Mouse (Mus musculus) skeletal muscle tissue, adult 2 months (tissue): Measurements from ENCODE around the gene Kcnh4.

Experiments used
- DNase-seq: peaks from one replicate; pipeline ENCODE4 v3.0.0-alpha.2; 2012; ENCODE audit warnings: low read depth, low spot score

Kcnh4 gene

DNA sequence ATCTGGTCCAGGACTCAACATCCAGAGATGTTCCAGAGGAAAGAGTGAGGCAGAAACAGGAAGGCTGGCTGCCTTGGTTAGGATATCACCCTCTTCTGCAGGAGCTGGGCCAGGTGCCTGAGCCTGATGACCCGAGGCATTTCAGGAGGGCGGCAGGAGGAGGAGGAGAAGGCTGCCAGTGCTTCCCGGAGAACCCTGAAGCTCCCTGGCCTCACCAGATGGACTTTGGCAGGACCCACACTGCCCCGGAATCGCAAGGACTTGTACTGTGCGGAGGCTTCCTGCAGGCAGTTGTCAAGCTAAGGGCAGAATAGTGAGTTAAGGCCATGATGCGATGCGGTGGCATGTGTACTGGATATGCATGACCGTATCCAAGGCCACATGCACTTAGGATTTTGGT lies 7.0 kb upstream of the Kcnh4 start:
- no peak for DNase-seq

DNA sequence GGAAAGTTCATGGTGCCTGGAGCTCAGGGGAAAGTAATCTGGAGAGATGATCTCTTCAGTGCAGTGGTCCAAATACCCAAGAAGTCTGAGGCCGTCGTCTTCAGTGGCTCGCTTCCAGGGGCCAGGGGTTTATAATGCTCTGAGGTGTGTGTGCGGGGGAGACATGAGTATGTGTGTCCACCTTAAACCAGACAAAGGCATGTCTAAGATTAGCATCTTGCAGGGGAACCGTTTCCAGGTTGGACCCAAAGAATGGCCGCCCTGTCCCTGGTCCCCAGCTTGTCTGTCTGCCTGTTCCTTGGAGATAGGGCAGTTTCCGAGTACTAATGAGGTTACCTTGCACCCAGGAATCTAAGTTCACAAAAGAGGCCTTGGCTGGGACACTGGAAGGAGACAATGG lies 3.1 kb upstream of the Kcnh4 start, which contains the start of gene Hcrt:
Gene Hcrt (minus strand): TSS at position 101 of the 400 bp plus-strand sequence.
- DNase-seq, result no peak

DNA sequence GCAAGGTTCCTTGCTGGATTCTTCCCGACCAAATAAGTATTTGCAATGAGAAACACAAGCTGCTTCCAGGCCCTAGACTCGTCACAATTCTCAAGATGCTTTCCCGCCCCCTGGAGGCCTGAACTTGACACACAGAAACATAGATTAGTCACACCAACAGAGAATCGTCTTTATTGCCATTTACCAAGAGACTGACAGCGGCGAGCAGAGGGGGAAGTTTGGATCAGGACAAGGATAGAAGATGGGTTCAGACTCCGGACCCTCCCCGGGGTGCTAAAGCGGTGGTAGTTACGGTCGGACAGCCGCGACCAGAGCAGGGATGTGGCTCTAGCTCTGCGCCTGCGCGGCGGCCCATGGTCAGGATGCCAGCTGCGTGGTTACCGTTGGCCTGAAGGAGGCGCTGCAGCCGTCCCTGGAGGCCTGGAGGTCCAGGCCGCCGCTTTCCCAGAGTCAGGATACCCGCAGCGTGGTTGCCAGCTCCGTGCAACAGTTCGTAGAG lies 1.9 kb upstream of the Kcnh4 start:
- peak; percentile 75 for DNase-seq

DNA sequence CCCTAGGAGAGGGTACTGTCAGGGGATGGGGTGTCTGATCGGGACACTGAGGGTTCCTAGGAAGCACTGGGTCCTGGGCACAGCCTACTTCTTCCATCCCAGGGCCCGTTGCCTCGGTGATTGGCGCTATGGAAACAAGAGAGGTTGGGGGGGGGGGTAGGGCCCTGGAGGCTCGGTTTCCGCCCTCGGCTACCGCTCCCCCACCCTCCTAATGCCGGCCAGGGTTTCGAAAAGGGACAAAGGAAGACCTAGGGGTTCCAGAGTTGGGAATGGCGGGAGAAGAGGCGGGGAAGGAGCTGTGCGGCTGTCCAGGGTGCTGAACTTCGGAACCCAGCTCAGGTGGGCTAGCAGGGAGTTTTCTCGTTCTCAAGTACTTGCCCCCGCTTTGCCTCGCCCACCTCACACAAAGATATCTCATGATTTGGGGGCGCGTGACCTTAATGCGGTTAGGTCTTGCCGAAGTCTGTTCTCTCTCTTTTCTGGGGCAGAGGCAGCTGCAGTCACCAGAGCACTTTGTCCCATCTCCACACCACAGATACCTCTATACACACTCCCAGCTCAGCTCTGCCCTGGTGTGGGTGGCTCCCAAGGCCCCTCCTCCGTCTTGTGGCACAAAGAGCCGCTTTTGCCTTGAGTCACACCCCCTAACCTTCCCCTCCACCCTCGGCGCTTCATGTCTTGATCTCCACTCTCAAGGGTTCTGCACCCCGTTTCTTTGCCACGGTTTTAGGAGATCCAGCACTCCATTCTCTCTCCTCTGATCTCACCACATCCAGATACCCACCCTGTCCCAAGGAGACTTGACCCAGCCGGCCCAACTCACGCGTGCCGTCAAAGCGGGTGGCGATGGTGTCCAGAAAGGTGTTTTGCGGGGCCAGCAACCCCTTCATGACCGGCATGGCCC lies 783 bp downstream of the Kcnh4 start:
- no peak for DNase-seq

DNA sequence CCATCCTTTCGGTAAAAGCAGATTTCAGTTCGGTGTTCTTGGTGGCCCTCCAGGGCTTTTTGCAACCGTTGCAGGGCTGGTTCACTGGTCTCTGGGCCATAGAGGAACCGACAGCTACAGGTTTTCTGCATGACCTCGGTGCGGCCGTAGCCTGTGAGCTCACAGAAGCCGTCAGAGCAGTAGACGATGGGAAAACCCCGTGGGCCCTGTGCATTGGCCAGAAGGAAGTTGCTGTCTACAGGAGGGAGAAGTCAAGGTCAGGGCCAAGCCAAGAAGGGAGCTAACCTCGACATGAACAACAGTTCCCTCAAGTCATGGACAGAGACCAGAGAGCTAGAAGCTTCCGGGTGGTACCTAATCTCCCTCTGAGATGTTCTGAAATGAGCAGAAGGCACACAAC lies 2.2 kb downstream of the Kcnh4 start:
- no peak for DNase-seq

DNA sequence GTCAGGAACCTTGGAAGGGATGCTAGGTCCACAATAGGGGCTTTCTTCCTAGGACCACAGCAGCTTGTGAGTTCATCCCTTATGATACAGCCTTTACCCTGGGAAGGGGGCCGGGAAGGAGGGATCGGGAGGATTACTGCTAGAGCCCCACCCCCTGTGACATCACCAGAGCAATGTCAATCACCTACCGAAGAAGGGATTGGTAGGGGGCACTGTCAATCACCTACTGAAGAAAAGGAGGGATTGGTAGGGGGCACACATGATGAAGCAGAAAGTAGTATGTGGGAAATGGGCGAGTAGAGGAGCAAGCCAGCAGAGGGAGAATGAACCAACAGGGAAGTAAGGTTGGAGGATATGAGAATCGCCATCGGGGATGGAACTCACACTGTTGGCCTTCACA lies 3.3 kb downstream of the Kcnh4 start:
- no peak for DNase-seq

DNA sequence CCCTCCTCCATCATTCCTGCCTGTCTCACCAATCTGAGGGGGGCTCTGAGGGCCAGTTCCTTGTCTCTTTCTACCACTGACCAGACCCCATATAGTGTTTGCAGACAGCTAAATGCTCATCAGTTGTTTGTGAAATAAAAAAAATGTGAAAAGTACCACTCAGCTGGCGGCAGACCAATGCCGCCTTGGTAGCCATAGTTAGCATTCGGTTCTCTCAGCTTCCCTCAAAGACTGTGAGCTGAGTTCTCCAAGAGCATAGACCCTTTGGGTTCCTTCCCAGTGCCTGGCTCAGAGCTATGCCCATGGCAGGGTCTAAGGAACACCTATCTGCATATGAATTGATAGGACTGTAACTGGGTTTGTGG lies 5.1 kb downstream of the Kcnh4 start:
- DNase-seq, result no peak

DNA sequence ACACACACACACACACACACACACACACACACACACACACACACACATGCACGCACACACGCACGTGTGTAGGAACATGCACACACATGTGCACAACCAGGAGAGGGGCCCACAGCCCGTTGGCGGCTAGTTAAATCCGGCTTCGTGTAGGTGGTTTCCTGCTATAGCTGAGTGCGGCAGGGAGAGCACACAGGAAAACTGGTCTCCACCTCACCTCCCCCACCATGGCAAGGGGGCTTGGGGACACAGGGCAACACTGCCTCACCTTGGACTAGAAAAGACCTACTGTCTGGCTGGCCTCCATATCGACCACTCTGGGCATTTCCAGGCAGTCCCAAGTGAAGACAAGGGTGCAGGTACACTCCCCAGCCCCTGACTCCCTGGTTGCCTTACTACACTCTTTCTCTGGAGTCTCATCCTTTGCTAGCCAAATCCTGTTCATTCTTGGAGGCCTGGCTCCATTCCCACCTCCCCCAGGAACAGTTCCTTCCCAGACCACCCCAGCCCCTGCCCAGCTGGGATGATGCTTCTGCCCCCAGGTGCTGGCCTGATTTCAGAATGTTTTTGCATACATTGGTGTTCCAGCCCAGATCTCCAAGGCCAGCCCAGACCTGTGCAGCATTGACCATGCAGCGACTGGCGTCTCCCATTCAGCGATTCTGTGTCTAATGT lies 5.6 kb downstream of the Kcnh4 start:
- no peak for DNase-seq

DNA sequence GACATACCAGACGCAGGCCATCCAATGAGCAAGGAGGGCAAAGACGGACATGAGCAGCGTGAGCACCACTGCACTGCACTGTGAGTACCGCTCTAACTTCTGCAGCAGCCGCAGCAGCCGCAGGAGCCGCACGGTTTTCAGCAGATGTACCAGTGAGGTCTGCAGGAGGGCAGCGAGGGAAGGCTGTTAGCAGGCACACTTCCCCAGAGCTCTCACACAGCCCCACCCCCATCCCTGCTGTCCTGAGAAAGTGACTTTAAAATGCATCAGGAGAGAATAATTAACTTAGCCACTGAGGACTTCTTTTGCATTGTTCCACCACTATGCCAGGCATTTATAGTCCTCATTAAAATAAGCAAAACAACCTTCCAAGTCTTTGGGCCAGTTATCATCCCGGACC lies 7.4 kb downstream of the Kcnh4 start:
- DNase-seq, result no peak

DNA sequence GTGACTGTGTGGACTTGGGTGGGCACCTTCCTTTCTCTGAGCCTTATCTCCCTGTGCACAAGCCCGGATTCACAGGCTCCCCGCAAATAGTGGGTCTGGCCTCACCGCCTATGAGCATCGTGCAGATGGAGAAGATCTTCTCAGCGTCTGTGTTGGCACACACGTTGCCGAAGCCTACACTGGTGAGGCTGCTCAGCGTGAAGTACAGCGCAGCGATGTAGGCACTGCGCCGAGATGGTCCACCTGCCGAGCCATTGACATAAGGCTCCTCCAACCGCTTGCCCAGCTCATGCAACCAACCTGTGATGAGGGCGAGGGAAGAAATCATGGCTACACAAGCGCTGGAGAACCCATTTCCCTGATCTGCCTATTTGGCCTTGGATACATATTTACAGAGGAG lies 9.6 kb downstream of the Kcnh4 start:
- no peak for DNase-seq

DNA sequence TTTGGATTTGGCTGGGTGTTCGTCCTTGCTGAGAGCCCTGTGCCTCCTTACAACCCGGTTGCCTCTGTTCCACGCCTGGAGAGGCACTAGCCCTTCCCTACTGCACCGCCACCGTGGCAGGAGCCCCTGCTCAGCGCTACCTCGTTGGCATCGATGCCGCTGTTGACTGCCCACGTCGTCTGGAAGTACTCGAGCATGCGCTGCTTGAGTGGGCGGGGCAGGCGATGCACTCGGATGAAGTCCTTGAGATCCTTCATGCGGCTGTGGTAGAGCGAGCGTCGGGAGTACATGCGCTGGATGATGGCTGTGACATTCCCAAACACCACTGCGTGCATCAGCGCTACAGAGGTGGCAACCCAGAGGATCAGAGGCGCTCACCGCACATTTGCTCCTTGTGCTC lies 10.3 kb downstream of the Kcnh4 start:
- no peak for DNase-seq

DNA sequence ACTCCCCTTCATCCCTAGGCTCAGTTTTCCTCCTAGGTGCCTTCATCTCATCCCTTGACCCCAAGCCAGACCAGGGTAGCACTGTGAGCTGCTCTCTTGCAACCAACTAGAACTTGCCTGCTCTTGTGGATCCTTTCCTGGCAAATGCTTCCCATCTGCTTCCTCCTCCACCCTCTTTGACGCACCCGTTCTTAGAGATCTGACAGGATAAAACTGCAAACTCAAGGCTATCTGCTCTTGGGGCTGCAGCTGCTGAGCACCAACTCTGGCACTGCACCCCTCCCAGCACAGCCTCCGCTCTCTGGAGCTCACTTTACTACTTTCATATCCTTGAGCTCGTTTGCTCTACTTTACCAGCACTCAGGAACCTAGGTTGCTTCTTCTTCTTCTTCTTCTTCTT lies 11.1 kb downstream of the Kcnh4 start:
- no peak for DNase-seq

DNA sequence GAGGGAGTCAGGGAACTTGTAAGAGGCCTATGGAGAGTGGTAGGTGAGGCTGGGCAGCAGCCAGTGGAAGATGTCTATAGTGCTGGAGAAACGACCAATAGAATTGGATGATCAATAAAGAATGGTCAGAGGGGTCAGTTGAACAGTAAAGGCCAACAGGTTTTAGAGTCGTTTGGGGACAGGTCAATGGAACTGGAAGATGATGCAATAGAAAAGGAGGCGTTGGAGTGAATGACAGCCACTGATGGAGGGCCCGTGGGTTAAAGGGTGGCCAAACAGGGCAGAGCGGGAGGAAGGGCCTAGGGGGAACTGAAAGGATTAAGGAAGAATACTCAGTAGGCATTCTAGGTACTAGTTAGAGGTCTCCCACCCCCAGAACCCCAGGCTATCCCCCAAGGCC lies 12.6 kb downstream of the Kcnh4 start:
- DNase-seq, result no peak

DNA sequence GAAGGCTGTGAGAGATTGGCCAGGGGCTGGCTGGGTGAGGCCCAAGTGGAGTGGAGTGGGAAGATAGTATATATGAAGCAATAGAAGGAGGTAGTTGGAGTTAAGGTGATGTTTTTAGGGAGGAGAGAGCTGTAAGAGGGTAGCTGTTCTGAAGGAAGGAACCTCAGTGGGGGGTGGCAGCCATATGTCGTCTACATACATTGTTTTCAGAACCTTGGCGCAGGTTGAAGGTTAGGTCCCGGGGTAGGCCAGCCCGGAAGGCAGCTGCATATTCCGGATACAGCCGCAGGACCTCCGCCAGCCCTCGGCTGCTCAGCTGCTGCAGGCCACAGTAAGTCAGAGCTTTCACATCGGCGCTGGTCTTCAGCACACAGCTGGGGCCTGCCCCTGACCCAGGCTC lies 13.2 kb downstream of the Kcnh4 start:
- no peak for DNase-seq

DNA sequence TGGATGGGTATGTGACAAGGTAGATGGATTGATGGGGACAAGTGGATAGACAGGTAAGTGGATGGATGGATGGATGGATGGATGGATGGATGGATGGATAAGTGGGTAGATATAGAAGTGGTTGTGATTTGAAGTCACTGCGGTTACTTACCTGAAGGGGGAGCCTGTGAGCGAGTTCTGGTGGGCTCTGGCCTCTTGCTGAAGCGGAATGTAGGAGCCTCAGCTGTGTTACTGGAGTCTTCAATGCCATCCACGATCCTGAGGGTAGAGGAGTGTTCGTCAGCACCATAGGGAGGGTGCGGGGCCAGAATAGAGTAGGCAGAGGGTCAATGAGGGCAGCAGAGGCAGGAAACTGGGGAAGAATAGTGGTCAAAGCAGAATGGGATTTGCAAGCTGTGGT lies 14.7 kb downstream of the Kcnh4 start:
- DNase-seq, result no peak

DNA sequence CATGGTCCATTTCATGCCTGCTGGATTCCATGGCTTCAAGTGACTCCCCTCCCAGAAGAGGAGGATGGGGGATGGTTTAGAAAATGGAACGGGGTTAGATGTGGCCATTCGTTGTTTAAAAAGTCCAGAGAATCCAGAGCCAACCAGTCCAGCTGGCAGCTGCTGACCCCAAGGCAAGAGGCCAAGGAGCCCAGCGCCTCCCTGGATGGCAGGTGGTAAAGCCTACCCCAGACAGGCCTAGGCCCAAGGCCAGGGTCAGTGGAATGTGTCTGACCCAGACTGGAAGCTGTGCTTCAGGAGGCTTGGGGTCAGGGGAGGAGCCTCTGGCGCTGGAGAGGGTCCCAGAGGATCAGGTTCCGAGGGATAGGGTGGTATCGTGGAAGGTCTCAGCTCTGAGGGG lies 18.4 kb downstream of the Kcnh4 start:
- DNase-seq, result no peak

DNA sequence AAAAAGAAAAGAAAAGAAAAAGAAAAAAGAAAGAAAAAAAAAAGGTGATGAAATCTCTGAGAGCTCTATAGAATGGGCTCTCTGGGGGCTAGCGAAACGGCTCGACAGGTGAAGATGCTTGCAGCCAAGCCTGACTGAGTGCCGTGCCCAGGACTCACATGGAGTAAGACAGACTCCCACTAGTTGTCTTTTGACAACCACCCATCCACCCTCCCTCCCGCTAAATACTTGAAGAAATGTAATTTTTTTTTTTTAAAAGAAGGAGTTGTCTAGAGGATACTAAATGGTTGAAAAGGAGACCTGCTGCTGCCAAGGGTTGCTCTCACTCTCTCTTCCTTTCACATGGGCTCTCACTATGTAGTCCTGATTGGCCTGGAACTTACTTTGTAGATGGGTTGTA lies 21.0 kb downstream of the Kcnh4 start:
- DNase-seq, result no peak

DNA sequence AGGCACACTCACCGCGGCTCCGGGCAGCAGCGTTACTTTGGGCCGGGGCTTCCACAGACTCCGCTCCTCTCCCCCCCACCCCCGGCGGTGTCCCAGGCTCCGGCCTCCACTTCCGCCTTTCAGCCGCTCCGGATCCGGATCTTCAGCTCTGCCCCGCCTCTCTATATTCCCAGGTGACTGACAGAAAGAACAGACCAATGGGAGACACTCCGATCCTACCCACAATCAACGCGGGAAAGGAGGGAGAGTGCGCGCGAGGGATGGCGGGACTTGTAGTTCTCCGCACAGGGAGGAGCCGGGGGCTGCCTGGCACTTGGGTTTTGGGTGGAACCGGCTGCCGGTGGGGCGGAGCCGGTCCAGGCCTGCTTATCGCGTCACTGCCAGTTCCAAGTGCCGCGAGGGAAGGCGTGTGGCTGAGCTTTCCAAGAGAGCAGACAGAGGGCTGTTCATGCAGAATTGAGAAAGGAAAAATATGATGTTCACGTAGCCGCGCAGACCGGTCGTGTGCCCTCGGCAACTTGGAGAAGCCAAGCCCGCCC lies 21.6 kb downstream of the Kcnh4 start, which contains the start of gene Rab5c:
Gene Rab5c (minus strand): TSS at position 150 of the 539 bp plus-strand sequence.
- peak; percentile 98 for DNase-seq

DNA sequence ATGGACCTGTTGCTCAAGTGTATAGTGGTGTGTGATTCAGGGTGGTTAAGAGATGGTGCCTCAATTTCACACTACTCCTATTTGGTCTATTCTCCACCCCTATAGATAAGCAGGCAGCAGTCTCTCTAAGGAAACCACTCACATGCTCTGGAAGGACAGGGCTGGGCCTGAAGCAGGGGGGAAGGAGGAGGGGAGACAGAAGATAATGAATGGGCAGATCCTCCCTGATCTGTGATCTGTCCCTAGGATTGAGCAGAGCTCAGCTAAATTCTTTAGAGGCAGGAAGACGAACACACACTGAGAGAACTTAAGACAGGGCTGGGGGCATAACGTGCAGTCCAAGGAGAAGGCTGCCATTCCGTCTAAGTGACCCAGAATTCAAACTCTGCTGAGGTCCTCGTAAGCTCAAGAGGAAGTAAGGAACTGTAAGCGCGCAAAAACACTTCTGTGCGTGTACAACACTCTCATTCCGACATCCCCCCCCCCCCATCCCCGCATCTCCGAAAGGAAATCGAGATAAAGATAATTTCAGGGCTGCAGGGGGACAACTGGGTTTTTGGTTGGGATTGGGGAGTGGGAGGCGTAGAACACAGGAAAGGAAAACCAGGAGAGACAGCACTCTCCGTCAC lies 22.5 kb downstream of the Kcnh4 start:
- DNase-seq, result no peak

DNA sequence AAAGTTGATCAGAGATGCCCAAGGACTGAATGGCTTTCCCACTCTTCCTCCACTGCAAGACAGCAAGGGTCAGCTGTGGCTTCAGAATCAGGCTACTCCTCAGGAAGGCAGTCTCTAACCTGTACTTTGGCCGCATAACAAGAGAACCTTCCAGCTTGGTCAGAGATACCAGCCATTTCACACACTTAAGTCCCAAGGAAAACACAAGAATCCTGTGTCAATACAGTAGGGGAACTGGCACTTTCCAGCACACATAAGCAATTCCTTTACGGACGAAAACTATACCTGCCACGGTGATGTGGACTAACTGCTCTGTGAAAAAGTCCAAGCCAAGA lies 23.0 kb downstream of the Kcnh4 start:
- DNase-seq, result no peak

DNA sequence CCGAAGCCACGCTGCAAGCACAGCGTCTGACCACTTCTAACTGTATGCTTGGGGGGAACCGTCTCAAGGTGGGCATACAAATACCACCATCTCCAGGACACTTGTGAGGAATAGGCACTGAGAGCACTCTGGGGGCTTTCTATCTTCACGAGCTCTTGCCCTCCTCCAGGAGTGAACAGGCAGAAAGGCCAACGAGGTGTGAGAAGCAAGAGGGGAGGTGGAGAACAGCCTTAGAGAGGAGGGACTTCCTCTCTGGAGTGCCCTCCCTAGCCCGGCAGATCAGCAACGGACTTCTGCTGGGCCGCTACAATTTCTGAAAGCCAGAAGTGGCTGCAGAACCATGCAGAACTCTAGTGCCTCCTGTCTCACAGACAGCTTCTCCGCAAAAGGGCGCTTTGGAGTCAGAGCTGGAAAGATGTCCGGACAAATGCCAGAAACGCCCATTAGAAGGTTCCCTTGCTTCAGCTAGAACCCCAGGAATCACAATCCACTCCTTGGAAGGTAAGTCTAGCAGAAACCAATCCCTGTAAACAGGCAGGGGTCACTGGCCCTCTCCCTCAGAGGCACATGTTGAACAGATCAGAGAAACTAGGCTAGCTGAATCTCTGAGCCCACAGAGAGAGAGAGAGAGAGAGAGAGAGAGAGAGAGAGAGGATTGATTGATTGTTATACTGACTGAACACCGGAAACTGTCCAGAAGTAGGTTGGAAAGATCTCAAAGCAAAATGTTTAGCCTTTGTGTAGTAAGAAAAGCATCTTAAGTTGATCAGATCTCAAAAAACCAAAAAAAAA lies 23.6 kb downstream of the Kcnh4 start:
- DNase-seq, result no peak
